In genomic region chr9:21275013-21275710, GRCm38 (mm10) we compare ENCODE assay signal across 27 mouse cellular contexts. TPM values are rescaled to one million over a fixed set of nuclear protein-coding genes. Genes with fewer than 3 reads are reported as not detected.
DNase-seq lines count a peak whose midpoint lies in the region; ATAC-seq and TF ChIP-seq lines count a peak whose summit lies in the region.
"Had no signal": no experiment of that assay in that cellular context is flagged by ENCODE, and none has a peak within 500 bp of the region (broad histone marks: within the 10 kb centered on the region; RNA-seq: fewer than 3 reads in every experiment).

No protein-coding gene starts in this region.

- TF ChIP-seq POLR2A in myocyte (IDR thresholded peaks at IDR 0.05; ENCODE audit: insufficient read length, low read depth) = no peak

- no peak for TF ChIP-seq EP300 in liver, embryonic 14.5 days (IDR thresholded peaks at IDR 0.05; ENCODE audit: low read depth)

- no peak for DNase-seq in heart, adult 18-20 months
- DNase-seq in liver, embryonic 14.5 days (ENCODE audit: low read depth in 3 of 3, low spot score in 3 of 3) = no peak
- DNase-seq in left cerebral cortex, postnatal 4 days = no peak
- no peak for DNase-seq in embryonic facial prominence, embryonic 10.5 days (ENCODE audit: low spot score)
- DNase-seq: adrenal gland, postnatal 14 days; cerebellum, adult 11 months; cerebellum, adult 9-10 months; cerebellum, postnatal 36 days; gastrocnemius, postnatal 14 days; heart, postnatal 36 days; kidney, postnatal 14 days; lung, embryonic 14.5 days; lung, postnatal 14 days; right cerebral cortex, postnatal 4 days; thymus, adult 18-20 months; thymus, postnatal 36 days had no signal

- WGBS in heart, embryonic 11.5 days (ENCODE audit: insufficient replicate concordance) = 82% methylated on average over 7 of the region's 7 CpGs
- 70% methylated on average over 7 of the region's 7 CpGs for WGBS in liver, embryonic 14.5 days (ENCODE audit: insufficient replicate concordance)
- 89% methylated on average over 7 of the region's 7 CpGs for WGBS in embryonic facial prominence, embryonic 10.5 days

- intact Hi-C loops in left cerebral cortex, postnatal 4 days (cut with DNase I) = no loop called here

- ATAC-seq in heart, embryonic 11.5 days (replicated peaks; ENCODE audit: insufficient number of reproducible peaks, low FRiP score, low TSS enrichment) = 0 out of 2 replicates have a peak, but pooled peaks have one; percentile 19
- no peak for ATAC-seq in megakaryocyte, adult 5-6 weeks (ENCODE audit: poor library complexity, severe bottlenecking)
- peak; percentile 56 for ATAC-seq in liver, embryonic 14.5 days (ENCODE audit: insufficient read depth)
- ATAC-seq: intestine, embryonic 16.5 days had no signal

- no peak for TF ChIP-seq CTCF in liver, embryonic 14.5 days (IDR thresholded peaks at IDR 0.05; ENCODE audit: low read depth)

- H3K4me3 ChIP-seq in heart, embryonic 11.5 days (ENCODE audit: low read depth, low read length) = no peak overlapping the region
- peak overlapping the region; percentile 59 for H3K4me3 ChIP-seq in megakaryocyte, embryonic 14.5 days (replicated peaks)
- H3K4me3 ChIP-seq in liver, embryonic 14.5 days (ENCODE audit: insufficient read depth in 1 of 2, low read depth in 2 of 2, low read length in 2 of 2) = no peak overlapping the region
- no peak overlapping the region for H3K4me3 ChIP-seq in myocyte
- no peak overlapping the region for H3K4me3 ChIP-seq in embryonic facial prominence, embryonic 10.5 days
- H3K4me3 ChIP-seq: forebrain, embryonic 12.5 days; hindbrain, embryonic 13.5 days; left cerebral cortex, adult 2 months; midbrain, embryonic 12.5 days; neural tube, embryonic 13.5 days had no signal

- peaks cover 59% of the 10 kb centered on the region for H3K36me3 ChIP-seq in heart, embryonic 11.5 days (ENCODE audit: control insufficient read depth, insufficient read depth, low read length)
- peaks cover 100% of the 10 kb centered on the region for H3K36me3 ChIP-seq in megakaryocyte, embryonic 14.5 days (replicated peaks; ENCODE audit: low read length)
- peaks cover 83% of the 10 kb centered on the region for H3K36me3 ChIP-seq in liver, embryonic 14.5 days (replicated peaks; ENCODE audit: control insufficient read depth, insufficient read depth, low read depth)
- H3K36me3 ChIP-seq in myocyte (ENCODE audit: control insufficient read depth, insufficient read depth) = peaks cover 34% of the 10 kb centered on the region
- H3K36me3 ChIP-seq in embryonic facial prominence, embryonic 10.5 days (replicated peaks) = peaks cover 100% of the 10 kb centered on the region

- H3K27me3 ChIP-seq in heart, embryonic 11.5 days (ENCODE audit: control insufficient read depth, insufficient read depth, low read length) = no peaks in the 10 kb centered on the region
- no peaks in the 10 kb centered on the region for H3K27me3 ChIP-seq in megakaryocyte, embryonic 14.5 days (replicated peaks)
- no peaks in the 10 kb centered on the region for H3K27me3 ChIP-seq in liver, embryonic 14.5 days (ENCODE audit: control insufficient read depth, insufficient read depth, low read length)
- H3K27me3 ChIP-seq in myocyte (ENCODE audit: control insufficient read depth, insufficient read depth, insufficient read length) = no peaks in the 10 kb centered on the region
- no peaks in the 10 kb centered on the region for H3K27me3 ChIP-seq in embryonic facial prominence, embryonic 10.5 days (replicated peaks; ENCODE audit: low read depth, poor library complexity, severe bottlenecking)
- H3K27me3 ChIP-seq: forebrain, embryonic 12.5 days; hindbrain, embryonic 13.5 days; midbrain, embryonic 12.5 days; neural tube, embryonic 13.5 days had no signal

- H3K9ac ChIP-seq in heart, embryonic 11.5 days (ENCODE audit: low read depth, low read length) = no peak overlapping the region
- H3K9ac ChIP-seq in liver, embryonic 14.5 days (replicated peaks) = no peak overlapping the region; the same call in 1 of the 2 replicates
- H3K9ac ChIP-seq: forebrain, embryonic 12.5 days; hindbrain, embryonic 13.5 days; lung, embryonic 14.5 days; midbrain, embryonic 12.5 days; neural tube, embryonic 13.5 days had no signal

- no peaks in the 10 kb centered on the region for H3K9me3 ChIP-seq in heart, embryonic 11.5 days (replicated peaks; ENCODE audit: control insufficient read depth, low read length)
- H3K9me3 ChIP-seq in megakaryocyte, embryonic 14.5 days = no peaks in the 10 kb centered on the region
- H3K9me3 ChIP-seq in liver, embryonic 14.5 days (ENCODE audit: control insufficient read depth, low read length) = no peaks in the 10 kb centered on the region
- H3K9me3 ChIP-seq in embryonic facial prominence, embryonic 10.5 days = no peaks in the 10 kb centered on the region
- H3K9me3 ChIP-seq: forebrain, embryonic 12.5 days; hindbrain, embryonic 13.5 days; midbrain, embryonic 12.5 days; neural tube, embryonic 13.5 days had no signal

- no peak overlapping the region for H3K4me2 ChIP-seq in heart, embryonic 11.5 days
- no peak overlapping the region for H3K4me2 ChIP-seq in liver, embryonic 14.5 days (ENCODE audit: low read depth)
- H3K4me2 ChIP-seq in myocyte (ENCODE audit: low read depth) = no peak overlapping the region
- H3K4me2 ChIP-seq: forebrain, embryonic 12.5 days; hindbrain, embryonic 13.5 days; lung, embryonic 14.5 days; midbrain, embryonic 12.5 days; neural tube, embryonic 13.5 days had no signal

- H3K27ac ChIP-seq in heart, embryonic 11.5 days (ENCODE audit: low read depth, low read length) = no peak overlapping the region
- H3K27ac ChIP-seq in liver, embryonic 14.5 days = peak overlapping the region; percentile 28
- no peak overlapping the region for H3K27ac ChIP-seq in embryonic facial prominence, embryonic 10.5 days (replicated peaks)
- H3K27ac ChIP-seq: forebrain, embryonic 12.5 days; hindbrain, embryonic 13.5 days; left cerebral cortex, adult 2 months; midbrain, embryonic 12.5 days; neural tube, embryonic 13.5 days; stomach, postnatal 0 days had no signal

- no peak overlapping the region for H3ac ChIP-seq in myocyte (ENCODE audit: control insufficient read depth, insufficient read length)

- peaks cover 15% of the 10 kb centered on the region for H3K4me1 ChIP-seq in heart, embryonic 11.5 days (ENCODE audit: control insufficient read depth, insufficient read depth, low read length)
- peaks cover 96% of the 10 kb centered on the region for H3K4me1 ChIP-seq in megakaryocyte, embryonic 14.5 days
- peaks cover 12 to 18% of the 10 kb centered on the region in 2 experiments for H3K4me1 ChIP-seq in liver, embryonic 14.5 days (replicated peaks; ENCODE audit: control insufficient read depth in 2 of 2, insufficient read depth in 2 of 2, low read length in 1 of 2)
- H3K4me1 ChIP-seq in embryonic facial prominence, embryonic 10.5 days = no peaks in the 10 kb centered on the region
- H3K4me1 ChIP-seq: forebrain, embryonic 12.5 days; hindbrain, embryonic 13.5 days; midbrain, embryonic 12.5 days; neural tube, embryonic 13.5 days had no signal

- H3K79me2 ChIP-seq in myocyte (ENCODE audit: control insufficient read depth, insufficient read depth) = no peaks in the 10 kb centered on the region

RNA-seq across cellular contexts. Expression of gene Atg4d, which starts 10.1 kb away (rescaled TPM):
- 45.5 and 48.2 TPM in 2 replicates for polyA plus RNA-seq in heart, embryonic 11.5 days (2014; fragmentation: Nextera tagmentation; extraction: Ambion mirVana)
- total RNA-seq in heart, adult 18-20 months (2021) = 100 to 1,000 TPM in 1 of 2 experiments, 10 to 100 TPM in 1; 82.0 to 101 TPM
- 53.1 and 67.2 TPM in 2 replicates for polyA plus RNA-seq in megakaryocyte, embryonic 14.5 days (2012; ENCODE audit: insufficient read depth, low replicate concordance)
- 14.6 and 15.0 TPM in 2 replicates for total RNA-seq in megakaryocyte, adult 5-6 weeks (2015)
- 13.5 and 19.3 TPM in 2 replicates for total RNA-seq in megakaryocyte, adult 5-6 weeks (2017)
- polyA plus RNA-seq in liver, embryonic 14.5 days (2012; rRNA removed) = 21.5 and 38.9 TPM in 2 replicates
- polyA plus RNA-seq in liver, embryonic 14.5 days (2014; fragmentation: Nextera tagmentation; extraction: Ambion mirVana) = 69.3 and 78.1 TPM in 2 replicates
- polyA plus RNA-seq in myocyte (2012; fragmentation: generic; extraction: Trizol) = 39.8 TPM
- 10 to 100 TPM; 26.3 to 31.0 TPM for total RNA-seq in left cerebral cortex, postnatal 4 days (2021)
- 37.8 and 41.3 TPM in 2 replicates for polyA plus RNA-seq in embryonic facial prominence, embryonic 10.5 days (2016; fragmentation: Nextera tagmentation; extraction: Ambion mirVana)

RNA-seq across cellular contexts. Expression of gene Kri1, which starts 12.6 kb away (rescaled TPM):
- polyA plus RNA-seq in heart, embryonic 11.5 days (2014; fragmentation: Nextera tagmentation; extraction: Ambion mirVana) = 9.9 and 12.3 TPM in 2 replicates
- total RNA-seq in heart, adult 18-20 months (2021) = 10 to 100 TPM; 10.6 to 17.2 TPM
- 32.6 and 47.4 TPM in 2 replicates for polyA plus RNA-seq in megakaryocyte, embryonic 14.5 days (2012; ENCODE audit: insufficient read depth, low replicate concordance)
- total RNA-seq in megakaryocyte, adult 5-6 weeks (2015) = 28.0 and 28.4 TPM in 2 replicates
- total RNA-seq in megakaryocyte, adult 5-6 weeks (2017) = 53.6 and 76.9 TPM in 2 replicates
- 14.4 and 21.9 TPM in 2 replicates for polyA plus RNA-seq in liver, embryonic 14.5 days (2012; rRNA removed)
- 3.9 and 5.0 TPM in 2 replicates for polyA plus RNA-seq in liver, embryonic 14.5 days (2014; fragmentation: Nextera tagmentation; extraction: Ambion mirVana)
- polyA plus RNA-seq in myocyte (2012; fragmentation: generic; extraction: Trizol) = 31.4 TPM
- total RNA-seq in left cerebral cortex, postnatal 4 days (2021) = 10 to 100 TPM; 46.7 to 49.2 TPM
- 16.2 and 18.0 TPM in 2 replicates for polyA plus RNA-seq in embryonic facial prominence, embryonic 10.5 days (2016; fragmentation: Nextera tagmentation; extraction: Ambion mirVana)

RNA-seq across cellular contexts. Expression of gene Cdkn2d, which starts 16.0 kb away (rescaled TPM):
- 88.4 and 99.8 TPM in 2 replicates for polyA plus RNA-seq in heart, embryonic 11.5 days (2014; fragmentation: Nextera tagmentation; extraction: Ambion mirVana)
- total RNA-seq in heart, adult 18-20 months (2021) = 10 to 100 TPM; 14.3 to 15.9 TPM
- polyA plus RNA-seq in megakaryocyte, embryonic 14.5 days (2012; ENCODE audit: insufficient read depth, low replicate concordance) = 94.7 and 248 TPM in 2 replicates
- total RNA-seq in megakaryocyte, adult 5-6 weeks (2015) = 132 and 138 TPM in 2 replicates
- 65.6 and 75.3 TPM in 2 replicates for total RNA-seq in megakaryocyte, adult 5-6 weeks (2017)
- 70.5 and 74.4 TPM in 2 replicates for polyA plus RNA-seq in liver, embryonic 14.5 days (2012; rRNA removed)
- polyA plus RNA-seq in liver, embryonic 14.5 days (2014; fragmentation: Nextera tagmentation; extraction: Ambion mirVana) = 116 and 119 TPM in 2 replicates
- polyA plus RNA-seq in myocyte (2012; fragmentation: generic; extraction: Trizol) = 53.2 TPM
- total RNA-seq in left cerebral cortex, postnatal 4 days (2021) = 10 to 100 TPM; 58.3 to 63.6 TPM
- polyA plus RNA-seq in embryonic facial prominence, embryonic 10.5 days (2016; fragmentation: Nextera tagmentation; extraction: Ambion mirVana) = 40.9 and 45.1 TPM in 2 replicates

RNA-seq across cellular contexts. Expression of gene S1pr5, which starts 26.9 kb away (rescaled TPM):
- polyA plus RNA-seq in heart, embryonic 11.5 days (2014; fragmentation: Nextera tagmentation; extraction: Ambion mirVana) = 0.11 and 0.31 TPM in 2 replicates
- total RNA-seq in heart, adult 18-20 months (2021) = 1 to 10 TPM in 1 of 2 experiments, under 1 TPM in 1; 0.89 to 1.5 TPM
- not detected in 2 replicates for polyA plus RNA-seq in megakaryocyte, embryonic 14.5 days (2012; ENCODE audit: insufficient read depth, low replicate concordance)
- total RNA-seq in megakaryocyte, adult 5-6 weeks (2015) = 3.6 and 4.0 TPM in 2 replicates
- 7.9 and 9.0 TPM in 2 replicates for total RNA-seq in megakaryocyte, adult 5-6 weeks (2017)
- 0.06 TPM in 2 replicates for polyA plus RNA-seq in liver, embryonic 14.5 days (2012; rRNA removed)
- 0.09 and 0.10 TPM in 2 replicates for polyA plus RNA-seq in liver, embryonic 14.5 days (2014; fragmentation: Nextera tagmentation; extraction: Ambion mirVana)
- polyA plus RNA-seq in myocyte (2012; fragmentation: generic; extraction: Trizol) = 0.22 TPM
- total RNA-seq in left cerebral cortex, postnatal 4 days (2021) = 1 to 10 TPM; 2.5 to 2.8 TPM
- 0.22 TPM in 1 of 2 replicates, not detected in the other for polyA plus RNA-seq in embryonic facial prominence, embryonic 10.5 days (2016; fragmentation: Nextera tagmentation; extraction: Ambion mirVana)
- polyA plus RNA-seq: lung, embryonic 14.5 days had no signal

RNA-seq across cellular contexts. Expression of gene Keap1, which starts 36.0 kb away (rescaled TPM):
- 22.3 and 35.7 TPM in 2 replicates for polyA plus RNA-seq in heart, embryonic 11.5 days (2014; fragmentation: Nextera tagmentation; extraction: Ambion mirVana)
- total RNA-seq in heart, adult 18-20 months (2021) = 10 to 100 TPM; 43.1 to 44.5 TPM
- polyA plus RNA-seq in megakaryocyte, embryonic 14.5 days (2012; ENCODE audit: insufficient read depth, low replicate concordance) = 47.4 and 49.4 TPM in 2 replicates
- 17.7 and 18.8 TPM in 2 replicates for total RNA-seq in megakaryocyte, adult 5-6 weeks (2015)
- 34.0 and 36.9 TPM in 2 replicates for total RNA-seq in megakaryocyte, adult 5-6 weeks (2017)
- 15.1 and 15.8 TPM in 2 replicates for polyA plus RNA-seq in liver, embryonic 14.5 days (2012; rRNA removed)
- polyA plus RNA-seq in liver, embryonic 14.5 days (2014; fragmentation: Nextera tagmentation; extraction: Ambion mirVana) = 15.6 and 16.4 TPM in 2 replicates
- 34.1 TPM for polyA plus RNA-seq in myocyte (2012; fragmentation: generic; extraction: Trizol)
- total RNA-seq in left cerebral cortex, postnatal 4 days (2021) = 10 to 100 TPM; 49.0 to 50.8 TPM
- 47.8 and 49.6 TPM in 2 replicates for polyA plus RNA-seq in embryonic facial prominence, embryonic 10.5 days (2016; fragmentation: Nextera tagmentation; extraction: Ambion mirVana)
